Mouse (Mus musculus) layer of hippocampus, postnatal 36 days (tissue): ENCODE results near the gene Dnm1. TPM values are rescaled to one million over a fixed set of nuclear protein-coding genes. Genes with fewer than 3 reads are reported as not detected.
"Not testable (repeated sequence)": the region's sequence is repeated elsewhere in the genome, so short reads cannot be mapped to it uniquely, and the experiment has no call there.

Experiments
- DNase-seq, 2 experiments: peaks; one replicate each; pipeline ENCODE4 v3.0.0; 2022
- total RNA-seq, 2 experiments: library from RNA; stranded (reverse); gene quantifications; 2 replicates each; pipeline ENCODE4 v1.2.3; 2021

Gene Dnm1
- total RNA-seq, result 1,000 to 10,000 TPM; 1,246 to 1,312 TPM

DNA sequence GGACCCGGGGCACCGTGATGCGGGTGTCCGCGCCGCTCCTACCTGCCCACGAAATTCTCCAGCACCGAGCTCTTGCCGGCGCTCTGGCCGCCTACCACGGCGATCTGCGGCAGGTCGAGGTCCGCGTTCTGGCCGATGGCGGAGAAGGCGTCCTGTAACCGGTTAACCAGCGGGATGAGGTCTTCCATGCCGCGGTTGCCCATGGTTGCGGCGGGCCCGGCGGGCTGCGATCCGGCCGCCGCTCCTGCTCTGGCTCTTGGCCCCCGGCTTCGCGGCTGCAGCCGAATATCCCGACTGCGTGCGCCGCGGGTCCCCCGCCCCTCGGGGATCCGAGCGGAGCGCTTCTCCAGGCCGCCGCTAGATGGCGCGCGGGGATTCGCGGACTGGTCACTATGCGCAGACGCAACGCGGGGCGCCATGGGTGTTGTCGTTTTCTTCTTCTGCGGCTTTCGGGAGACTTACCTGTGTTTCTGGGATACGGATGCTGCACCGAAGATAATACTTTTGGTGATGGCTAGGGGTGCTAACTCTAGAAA, at the start of gene Dnm1:
Gene Dnm1, minus strand, starts transcription at position 332 of the 536 bp plus-strand sequence.
- DNase-seq, result peak; percentile 94 to 95

DNA sequence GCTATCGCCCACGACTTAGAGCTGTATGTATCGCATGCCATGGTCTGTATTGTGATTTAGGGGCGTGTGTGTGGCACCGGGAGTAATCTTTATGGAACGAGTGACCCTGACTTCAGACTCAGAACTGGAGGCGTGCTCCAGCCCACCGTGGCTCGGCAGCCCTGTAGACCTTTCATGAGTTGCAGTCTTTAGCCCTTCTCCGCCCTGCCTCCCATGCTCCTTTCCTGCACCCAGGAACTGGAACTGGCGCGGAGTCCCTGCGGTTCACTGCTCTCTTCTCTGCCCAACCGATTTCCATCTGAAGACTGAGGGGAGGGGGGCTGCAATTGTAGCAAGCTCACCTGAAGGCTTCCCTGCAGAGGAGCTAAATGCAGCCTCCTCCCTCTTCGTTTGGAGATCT, 43.6 kb upstream of the Dnm1 start:
- DNase-seq, result no peak

DNA sequence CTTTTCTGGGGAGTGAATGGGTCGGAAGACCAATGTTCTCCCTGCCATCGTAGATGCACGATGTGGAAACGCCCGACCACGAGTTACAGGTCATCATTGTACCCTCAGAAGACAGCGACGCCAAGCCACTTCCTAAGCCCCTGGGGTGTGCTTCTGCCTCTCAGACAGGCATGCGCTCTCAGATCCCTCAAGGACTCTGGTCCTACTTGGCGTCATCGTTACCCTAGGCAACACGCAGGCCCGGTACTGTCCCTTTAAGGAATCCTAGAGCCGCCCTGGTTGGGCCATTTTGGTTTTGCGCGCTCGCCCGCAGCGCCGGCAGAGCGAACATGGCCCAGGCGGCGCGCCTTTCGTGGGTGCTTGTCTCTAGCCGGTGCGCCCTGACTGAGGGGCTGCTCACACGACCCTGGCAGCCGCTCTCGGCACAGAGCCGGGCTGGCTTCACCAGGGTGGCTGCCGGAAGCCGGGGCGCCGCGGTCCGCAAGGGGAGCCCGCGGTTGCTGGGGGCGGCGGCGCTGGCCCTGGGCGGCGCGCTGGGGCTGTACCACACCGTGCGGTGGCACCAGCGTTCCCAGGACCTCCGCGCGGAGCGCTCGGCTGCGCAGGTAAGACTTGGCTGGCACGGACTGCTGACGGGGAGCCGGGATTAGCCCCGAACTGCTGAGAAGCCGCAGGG, 42.9 kb upstream of the Dnm1 start:
- peak; percentile 91 to 92 for DNase-seq

DNA sequence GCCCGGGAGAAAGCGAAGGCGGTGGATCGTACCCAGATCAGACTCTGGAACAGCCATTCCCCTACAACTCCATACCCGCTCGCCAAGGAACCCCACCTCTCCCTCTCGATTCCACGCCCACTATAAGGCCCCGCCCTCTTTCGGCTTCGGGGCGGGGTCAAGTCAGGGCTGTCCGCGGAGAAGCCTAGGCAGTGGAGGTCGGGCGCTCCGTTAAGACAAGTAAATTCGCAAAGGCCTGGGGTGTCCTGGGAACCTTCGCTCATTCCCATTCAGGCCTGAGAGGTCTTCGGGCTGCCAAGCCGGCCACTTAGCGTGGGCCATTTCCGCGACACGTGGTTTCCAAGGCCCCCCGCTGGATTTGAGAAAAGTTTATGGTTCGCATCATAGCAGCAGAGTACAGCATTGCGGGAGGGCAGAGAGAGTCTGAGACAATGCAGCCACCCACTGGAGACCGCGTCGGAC, 42.4 kb upstream of the Dnm1 start, which contains the start of gene Ptges2:
Gene Ptges2, plus strand, starts transcription at position 413 of the 462 bp plus-strand sequence.
- peak; percentile 88 to 92 for DNase-seq

DNA sequence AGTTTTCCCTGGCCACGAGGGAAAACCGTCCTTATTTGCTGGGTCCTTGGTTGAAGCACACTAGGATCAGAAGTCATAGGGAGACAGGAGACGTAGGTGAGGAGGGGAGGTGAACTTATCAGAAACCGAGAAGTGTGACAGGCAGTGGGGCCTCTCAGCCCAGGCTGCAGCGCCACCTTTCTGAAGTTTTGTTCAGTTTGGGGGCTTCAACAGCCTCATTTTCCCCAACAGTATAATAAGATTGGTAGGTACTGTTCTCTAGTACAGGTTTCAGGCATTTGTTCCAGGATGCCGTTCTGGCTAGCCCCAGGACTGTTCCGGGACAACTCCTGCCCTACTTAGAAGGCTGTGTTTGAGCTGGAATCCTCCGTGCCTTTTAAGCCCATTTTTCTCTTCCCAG, 41.8 kb upstream of the Dnm1 start:
- DNase-seq, result no peak

DNA sequence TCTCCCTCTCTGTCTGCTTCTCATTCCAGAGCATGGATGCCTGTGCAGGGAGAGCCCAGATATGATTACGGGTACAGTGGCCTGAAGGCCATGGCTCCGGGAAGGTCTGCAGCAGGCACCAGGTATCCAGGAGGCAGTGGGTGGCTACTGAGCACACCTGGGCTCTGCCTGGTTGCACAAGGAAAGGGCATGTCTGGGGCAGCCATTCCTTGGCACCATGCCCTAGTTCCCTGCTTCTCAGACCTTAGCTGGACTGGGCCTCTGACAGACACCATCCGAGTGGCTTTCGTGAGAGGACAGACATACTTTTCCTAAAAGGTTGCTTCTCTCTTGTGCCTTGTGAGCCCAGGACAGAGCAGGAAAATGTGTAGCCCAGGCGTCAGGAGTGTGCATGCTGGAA, 38.9 kb upstream of the Dnm1 start:
- no peak for DNase-seq

DNA sequence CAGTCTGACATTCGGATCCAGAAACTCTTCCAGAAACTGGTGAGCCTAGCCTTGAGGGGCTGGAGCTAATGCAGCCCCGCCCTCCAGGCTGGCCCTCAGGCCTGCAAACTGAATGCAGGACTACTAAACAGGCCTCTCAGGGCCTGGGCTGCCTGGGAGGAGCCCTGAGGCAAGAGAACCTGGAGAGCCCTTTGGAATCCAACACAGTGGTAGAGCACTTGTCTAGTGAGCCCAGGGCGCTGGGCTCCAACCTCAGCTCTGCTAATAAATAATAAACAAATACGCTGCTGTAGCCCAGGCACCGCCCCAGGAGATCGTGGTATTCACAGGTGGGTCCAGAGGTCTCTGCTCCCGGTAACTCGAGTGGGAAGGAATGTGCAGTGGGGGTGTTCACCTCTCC, 37.7 kb upstream of the Dnm1 start:
- DNase-seq, result no peak

DNA sequence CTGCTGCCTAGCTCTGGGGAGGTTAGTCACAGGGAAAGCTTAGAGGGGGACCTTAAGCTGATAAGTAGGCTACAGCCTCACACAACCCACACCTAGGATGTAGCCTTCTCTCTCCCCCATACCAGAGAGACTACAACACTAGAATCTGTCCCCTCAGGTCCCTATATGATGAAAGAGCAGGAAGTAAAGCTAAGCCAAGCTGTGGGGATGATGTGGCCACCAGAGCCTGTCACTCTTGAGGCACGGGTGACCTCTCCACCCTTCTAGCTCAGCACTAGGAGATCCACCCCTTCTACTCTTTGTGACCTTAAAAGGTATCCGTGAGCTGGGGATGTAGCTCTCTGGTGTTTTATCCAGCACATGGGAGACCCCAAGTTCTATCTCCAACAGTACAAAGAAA, 36.0 kb upstream of the Dnm1 start:
- no peak for DNase-seq

DNA sequence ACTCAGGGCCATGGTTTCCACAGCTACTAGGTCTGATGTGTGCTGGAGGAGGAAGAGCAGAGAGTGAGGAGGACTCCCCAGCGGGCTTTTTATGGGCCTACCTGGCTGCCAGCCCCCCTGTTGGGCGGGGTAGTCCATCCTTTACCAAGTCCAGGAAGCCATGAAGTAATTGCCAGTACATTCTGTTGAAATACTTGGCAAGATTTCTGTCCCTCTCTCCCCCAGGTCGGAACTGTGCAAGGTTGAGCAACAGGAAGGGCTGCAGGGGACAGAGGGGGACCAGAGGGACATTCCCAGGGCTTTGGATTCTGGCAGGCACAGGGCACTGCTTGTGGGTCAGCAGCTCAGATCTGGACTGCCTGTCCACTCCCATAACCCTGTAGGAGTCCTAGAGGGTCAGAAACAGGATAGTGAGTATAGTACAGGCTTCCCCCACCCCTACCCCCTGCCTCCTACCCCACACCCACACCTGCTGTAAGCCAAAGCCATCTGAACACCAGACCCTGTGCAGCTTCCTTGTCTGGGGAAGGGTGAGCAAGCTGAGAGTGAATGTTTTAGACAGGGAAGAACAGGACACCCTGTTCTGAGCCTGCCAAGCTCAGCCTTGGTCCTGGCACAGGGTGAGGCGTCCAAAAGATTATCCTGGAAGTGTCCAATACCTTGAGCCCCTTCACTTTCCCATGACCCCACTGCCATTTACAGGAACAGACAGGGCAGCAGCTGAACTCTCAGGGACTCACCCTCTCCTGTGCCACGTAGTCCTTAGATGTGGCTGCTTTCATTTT, 34.8 kb upstream of the Dnm1 start, which contains the start of gene Lcn2:
Gene Lcn2, minus strand, starts transcription at position 547 of the 785 bp plus-strand sequence.
- DNase-seq, result no peak

DNA sequence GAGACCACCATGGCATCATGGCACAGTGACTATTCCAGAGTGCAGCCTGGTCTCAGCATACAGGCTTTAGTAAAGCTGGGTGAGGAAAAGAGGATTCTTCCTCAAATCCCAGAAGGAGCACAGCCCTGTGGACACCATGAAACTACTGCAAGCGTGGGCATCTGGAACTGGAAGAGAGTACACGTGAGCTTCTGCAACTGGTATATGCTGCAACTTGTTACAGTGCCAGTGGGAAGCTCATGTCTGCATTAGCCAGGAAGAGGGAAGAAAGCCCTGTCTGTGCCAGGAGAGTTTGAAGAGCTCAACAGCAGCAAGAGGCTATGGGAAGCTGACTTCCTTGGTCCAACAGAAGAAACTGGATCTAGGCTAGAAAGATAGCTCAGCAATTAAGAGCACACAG, 29.6 kb upstream of the Dnm1 start:
- DNase-seq, result no peak

DNA sequence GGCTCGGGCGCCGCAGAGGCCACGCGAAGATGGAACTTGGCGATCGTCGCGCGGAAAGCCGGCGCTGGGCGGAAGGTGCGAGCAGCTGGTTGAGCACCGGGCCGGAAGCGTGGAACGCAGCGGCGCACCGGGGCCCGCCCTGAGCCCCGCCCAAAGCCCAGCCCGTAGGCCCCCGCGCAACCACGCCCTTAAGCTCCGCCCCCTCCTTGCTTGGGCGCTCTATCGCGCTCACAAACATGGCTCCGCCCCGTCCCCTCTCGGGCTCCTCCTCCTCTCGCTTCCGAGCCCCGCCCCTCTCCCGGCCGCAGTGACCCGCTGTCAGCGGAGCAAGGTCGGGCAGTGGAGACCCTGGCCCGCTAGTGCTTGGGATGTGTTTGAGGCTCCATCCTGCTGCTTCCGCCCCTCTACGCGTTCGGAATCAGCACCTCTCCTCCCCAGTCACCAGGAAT, 28.7 kb upstream of the Dnm1 start, which contains the start of gene 1110008P14Rik:
Gene 1110008P14Rik, minus strand, starts transcription at position 164 of the 449 bp plus-strand sequence.
- DNase-seq, result peak; percentile 92 to 93

DNA sequence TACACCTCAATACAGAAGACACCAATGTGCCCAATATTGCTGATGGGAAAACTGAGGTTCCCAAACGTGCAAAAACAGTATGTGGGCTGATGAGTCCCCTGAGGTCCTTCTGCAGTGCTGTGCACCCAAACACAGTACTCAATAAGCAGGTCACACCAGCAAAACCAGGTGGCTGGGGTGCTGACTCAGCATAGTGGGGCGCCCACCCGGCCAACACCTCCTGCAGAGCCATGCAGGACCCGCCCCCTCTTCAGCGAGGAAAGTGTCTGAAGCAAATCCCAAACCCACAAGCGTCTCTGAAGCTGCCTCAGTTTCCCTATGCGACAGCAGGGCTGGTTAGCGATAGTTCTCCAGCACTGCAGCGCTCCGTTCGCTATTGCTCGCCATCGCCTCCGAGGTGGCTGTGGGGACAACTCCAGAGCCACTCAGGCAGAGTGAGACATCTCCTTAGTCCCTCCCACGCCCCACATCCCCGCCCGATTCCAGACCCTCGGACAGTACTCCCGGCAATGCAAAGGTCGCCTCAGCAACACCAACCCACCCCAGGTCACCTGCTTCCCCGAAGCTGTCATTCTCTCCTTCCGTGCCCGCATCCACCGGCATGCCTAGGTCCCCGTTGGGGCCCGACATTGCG, 28.1 kb upstream of the Dnm1 start:
- peak in 1 of 2 experiments; percentile 54 for DNase-seq

DNA sequence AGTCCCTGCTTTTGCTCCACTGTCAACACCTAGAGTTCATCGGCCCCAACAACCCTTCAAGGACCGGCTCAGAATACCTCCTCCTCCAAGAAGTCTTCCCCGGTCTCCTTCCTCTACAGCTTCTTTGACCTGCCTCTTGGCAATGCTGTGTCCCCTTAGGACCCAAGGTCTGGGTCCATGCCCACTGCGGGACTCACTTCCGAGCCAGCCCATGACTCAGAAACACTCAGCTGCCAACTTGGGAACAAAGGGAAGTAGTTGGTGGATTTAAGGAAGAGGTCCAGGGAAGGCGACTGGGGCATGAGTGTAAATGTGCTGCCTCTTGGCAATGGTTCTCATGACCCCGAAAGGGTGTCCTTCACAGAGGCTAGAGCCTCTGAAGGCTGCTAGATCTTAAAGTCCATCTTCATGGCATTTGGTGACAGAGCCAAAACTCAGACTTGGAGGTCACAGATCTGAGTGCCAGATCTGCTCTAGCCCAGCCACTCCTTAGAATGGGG, 26.9 kb upstream of the Dnm1 start:
- DNase-seq, result no peak

DNA sequence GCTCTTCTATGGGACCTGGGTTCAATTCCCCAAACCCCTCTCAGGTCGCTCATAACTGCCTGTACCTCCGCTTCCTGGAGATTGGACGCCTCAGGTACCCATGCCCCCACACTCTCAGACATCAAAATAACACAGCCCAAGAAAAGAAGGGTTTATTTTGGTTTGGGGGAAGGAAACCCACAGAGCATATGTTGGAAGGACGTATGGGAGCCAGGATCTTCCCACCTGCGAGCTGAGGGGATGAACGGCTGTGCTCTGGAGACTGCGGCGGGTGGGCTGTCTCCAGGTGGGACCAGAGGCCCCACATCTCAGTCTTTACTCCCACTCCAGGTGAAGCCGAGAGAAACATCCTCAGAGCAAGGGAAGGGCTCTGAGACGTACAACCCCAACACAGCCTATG, 23.8 kb upstream of the Dnm1 start:
- no peak for DNase-seq

DNA sequence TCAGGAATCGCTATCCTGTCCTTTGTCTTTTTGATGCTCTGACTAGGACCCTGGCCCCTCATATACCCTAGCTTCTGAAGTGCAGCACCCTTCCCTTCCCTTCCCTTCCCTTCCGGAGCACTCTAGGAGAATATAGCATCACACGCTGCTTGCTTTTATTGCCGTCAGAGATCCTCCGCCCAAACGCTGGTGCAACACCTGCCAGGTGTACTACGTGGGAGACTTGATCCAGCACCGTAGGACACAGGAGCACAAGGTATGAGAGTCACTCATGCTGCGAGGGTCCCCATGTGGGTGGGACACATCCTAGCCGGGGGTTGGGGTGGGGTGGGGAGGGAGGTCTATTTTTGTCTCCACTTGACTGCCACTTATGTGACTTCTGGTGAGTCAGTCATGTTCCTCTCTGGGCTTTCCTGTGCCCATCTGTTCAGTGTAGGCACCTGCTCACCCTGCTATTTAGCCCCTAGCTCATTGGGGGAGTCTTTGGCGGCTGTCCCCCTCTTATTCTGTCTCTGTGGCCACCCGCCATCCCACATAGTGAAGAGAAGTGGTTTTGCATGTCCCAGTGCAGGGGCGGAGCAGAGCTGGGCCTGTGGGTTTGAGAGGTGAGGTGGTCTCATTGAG, 22.3 kb upstream of the Dnm1 start:
- DNase-seq, result no peak

DNA sequence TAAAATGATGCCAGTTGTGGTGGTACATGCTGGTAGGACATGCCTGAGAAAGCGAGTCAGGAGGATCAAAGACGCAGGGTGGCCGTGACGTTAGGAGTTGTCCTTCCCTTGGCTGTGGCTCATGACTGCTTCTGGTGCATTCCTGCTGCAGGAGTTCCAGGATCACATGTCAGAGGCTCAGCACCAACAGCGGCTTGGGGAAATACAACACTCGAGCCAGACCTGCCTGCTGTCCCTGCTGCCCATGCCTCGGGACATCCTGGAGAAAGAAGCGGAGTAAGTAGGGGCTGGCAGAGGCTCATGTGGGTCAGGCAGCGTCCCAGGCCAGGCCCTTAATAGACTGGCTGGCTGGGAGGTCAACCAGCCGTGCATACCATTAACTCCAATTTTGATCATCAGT, 21.1 kb upstream of the Dnm1 start:
- no peak for DNase-seq

DNA sequence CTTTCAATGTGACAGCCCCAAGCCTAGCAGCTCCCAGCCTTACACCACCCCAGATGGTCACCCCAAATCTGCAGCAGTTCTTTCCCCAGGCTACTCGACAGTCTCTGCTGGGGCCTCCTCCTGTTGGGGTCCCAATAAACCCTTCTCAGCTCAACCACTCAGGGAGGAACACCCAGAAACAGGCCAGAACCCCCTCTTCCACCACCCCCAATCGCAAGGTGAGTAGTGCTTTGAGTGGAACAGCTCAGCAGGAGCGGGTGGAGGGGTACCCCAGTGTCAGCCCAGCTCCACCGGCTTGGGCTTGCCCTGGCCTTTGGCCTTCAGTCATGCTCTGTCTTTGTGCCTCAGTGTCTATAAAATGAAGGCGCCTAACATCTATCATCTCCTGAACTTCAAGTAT, 14.2 kb upstream of the Dnm1 start:
- DNase-seq, result no peak

DNA sequence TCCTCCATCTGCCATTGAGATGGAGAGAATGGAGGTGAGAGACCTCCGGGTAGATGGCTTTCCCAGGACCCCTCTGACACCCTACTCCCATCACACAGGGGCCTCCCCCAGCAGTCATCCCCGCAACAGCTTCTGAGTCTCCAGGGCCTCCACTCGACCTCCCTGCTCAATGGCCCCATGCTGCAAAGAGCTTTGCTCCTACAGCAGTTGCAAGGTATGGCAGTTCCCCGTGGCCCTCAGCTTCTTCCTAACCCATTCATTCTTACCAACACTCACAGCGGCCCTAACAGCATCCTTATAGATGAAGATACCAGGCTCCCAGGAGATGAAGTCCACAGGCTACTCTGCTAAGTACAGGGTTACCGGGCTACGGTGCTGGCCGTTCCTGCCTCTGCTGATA, 11.0 kb upstream of the Dnm1 start:
- DNase-seq, result no peak

DNA sequence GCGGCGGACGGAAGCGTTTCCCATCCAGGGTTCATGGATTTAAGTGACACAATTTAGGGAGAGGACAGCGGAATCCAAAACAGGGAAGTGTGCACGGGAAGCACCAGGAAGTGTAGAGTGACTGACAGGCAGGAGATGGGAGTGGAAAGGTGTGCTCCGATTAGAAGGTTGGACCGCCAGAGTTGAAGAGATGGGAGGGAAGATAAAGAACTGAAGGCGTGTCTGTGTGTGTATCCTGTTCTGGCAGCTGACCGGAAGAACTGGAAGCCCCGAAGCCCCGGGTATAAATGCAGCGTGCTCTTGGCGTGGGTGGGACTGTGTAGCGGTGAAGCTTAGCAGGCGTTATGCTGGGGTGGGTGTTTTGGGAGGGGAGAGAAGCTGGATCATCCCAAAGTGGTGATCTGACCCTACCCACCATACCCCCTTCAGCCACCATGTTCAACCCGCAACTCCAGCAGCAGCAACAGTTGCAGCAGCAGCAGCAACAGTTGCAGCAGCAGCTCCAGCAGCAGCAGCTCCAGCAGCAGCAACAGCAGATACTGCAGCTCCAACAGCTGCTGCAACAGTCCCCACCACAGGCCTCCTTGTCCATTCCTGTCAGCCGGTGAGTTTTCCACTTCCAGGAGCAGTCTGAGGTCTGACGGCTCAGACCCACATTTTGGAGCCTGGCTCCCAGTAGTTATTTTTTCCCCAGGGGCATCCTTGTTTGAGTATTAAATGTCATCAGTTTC, 10.4 kb upstream of the Dnm1 start:
- no peak for DNase-seq

DNA sequence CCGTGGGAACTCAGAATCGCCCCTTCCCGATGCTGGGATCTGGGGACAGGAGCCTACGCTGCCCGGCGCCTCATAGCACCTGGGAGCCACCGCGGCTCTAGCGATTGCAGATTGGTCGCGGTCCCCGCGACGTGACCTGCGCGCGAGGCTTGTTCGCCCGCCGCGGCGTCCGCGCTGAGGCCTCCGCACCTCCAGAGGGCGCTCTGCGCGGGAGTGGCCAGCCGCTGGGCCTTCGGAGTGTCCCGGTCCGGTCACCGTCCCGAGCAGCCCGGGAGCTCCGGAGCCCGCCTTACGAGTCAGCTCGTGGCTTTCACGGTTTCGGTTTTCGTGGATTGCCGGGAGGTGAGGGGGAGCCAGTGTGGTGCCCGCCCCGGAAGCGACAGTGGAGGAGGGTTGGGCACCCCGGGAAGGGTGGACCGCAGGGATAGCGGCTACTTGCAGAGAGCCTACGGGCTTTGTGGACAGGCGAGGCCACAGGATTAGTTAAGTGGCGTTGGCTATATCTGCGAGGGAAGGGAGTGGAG, 9.7 kb upstream of the Dnm1 start:
- DNase-seq, result peak; percentile 90

DNA sequence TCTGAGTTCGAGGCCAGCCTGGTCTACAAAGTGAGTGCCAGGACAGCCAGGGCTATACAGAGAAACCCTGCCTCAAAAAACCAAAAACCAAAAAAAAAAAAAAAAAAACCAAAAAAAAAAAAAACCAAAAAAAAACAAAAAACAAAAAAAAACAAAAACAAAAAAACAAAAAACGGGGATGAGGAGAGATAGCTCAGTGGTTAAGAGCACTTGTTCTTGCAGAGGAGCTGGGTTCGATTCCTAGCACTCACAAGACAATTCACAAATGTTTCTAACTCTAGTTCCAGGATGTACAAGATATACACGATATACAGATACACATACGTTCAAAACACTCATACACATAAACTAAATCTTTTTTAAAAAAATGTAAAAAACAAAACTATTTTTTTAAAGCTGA, 9.1 kb upstream of the Dnm1 start:
- not testable (repeated sequence) for DNase-seq
